Mouse (Mus musculus) ES-Bruce4 (cell line): ENCODE data around the gene Srsf5.

Experiments used
- EP300 ChIP-seq: IDR thresholded peaks from 2 replicates; pipeline ENCODE4 v1.6.1; 2011; ENCODE audit warnings: low read depth, low read length; ENCODE audit not compliant: insufficient read depth
- POLR2A ChIP-seq: IDR thresholded peaks from one replicate; pipeline ENCODE4 v1.8.1; 2011; ENCODE audit warnings: low read length; ENCODE audit not compliant: insufficient read depth

DNA sequence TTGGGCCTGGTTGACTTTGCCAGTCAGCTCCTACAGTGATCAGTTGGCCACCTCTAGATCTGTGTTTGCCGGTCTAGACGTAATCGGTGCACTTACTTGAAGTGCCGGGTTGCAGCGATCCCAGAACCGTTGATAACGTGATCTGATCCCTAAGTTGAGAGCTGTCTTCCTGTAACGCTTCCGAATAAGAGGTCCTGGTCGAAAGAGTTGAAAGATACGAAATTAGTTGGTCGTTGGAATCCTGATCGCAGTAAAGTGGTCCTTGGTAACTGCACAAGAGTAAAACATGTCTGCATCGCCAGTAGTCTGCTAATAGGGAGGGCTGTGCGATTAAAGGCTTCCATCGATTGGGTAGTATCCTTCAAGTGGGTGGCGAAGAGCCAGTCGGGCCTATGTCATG is 2.9 kb downstream of the Srsf5 start:
- TF ChIP-seq EP300 (no peak), POLR2A (no peak)
